Mouse (Mus musculus) hindbrain, embryonic 16.5 days (tissue): Measurements from ENCODE around the gene Ilk. TPM values are rescaled to one million over a fixed set of nuclear protein-coding genes. Genes with fewer than 3 reads are reported as not detected.

ENCODE experiments used
- ATAC-seq: fragments of 200-750 bp; cut with Nextera tagmentation; 2 replicates; pipeline ENCODE4 v1.8.0; 2017; ENCODE audit warnings: moderate TSS enrichment, moderate library complexity
- H3K27ac ChIP-seq: fragments of 300-500 bp; sonication (generic); 2 replicates; pipeline ENCODE4 v1.5.1; 2014; ENCODE audit warnings: low read depth, mild to moderate bottlenecking, control low read depth, low read length, moderate library complexity
- H3K27me3 ChIP-seq: fragments of 300-500 bp; sonication (generic); replicated peaks from 2 replicates; pipeline ENCODE4 v1.6.1; 2014; ENCODE audit warnings: low read length; ENCODE audit not compliant: control insufficient read depth, insufficient read depth
- H3K36me3 ChIP-seq: fragments of 300-500 bp; sonication (generic); 2 replicates; pipeline ENCODE4 v1.6.1; 2014; ENCODE audit warnings: mild to moderate bottlenecking, low read length, moderate library complexity, mixed read lengths; ENCODE audit not compliant: control insufficient read depth, insufficient read depth
- H3K4me1 ChIP-seq: fragments of 300-500 bp; sonication (generic); 2 replicates; pipeline ENCODE4 v1.6.1; 2014; ENCODE audit warnings: low read depth, low read length; ENCODE audit not compliant: control insufficient read depth, insufficient read depth
- H3K4me2 ChIP-seq: fragments of 300-500 bp; sonication (generic); 2 replicates; pipeline ENCODE4 v1.6.1; 2014; ENCODE audit warnings: mild to moderate bottlenecking, low read length, control low read depth, moderate library complexity
- H3K4me3 ChIP-seq: fragments of 300-500 bp; sonication (generic); 2 replicates; pipeline ENCODE4 v1.5.1; 2014; ENCODE audit warnings: mild to moderate bottlenecking, low read length, control low read depth, moderate library complexity
- H3K9ac ChIP-seq: fragments of 300-500 bp; sonication (generic); 2 replicates; pipeline ENCODE4 v1.6.1; 2014; ENCODE audit warnings: low read depth, mild to moderate bottlenecking, control low read depth, low read length, moderate library complexity
- H3K9me3 ChIP-seq: fragments of 300-500 bp; sonication (generic); 2 replicates; pipeline ENCODE4 v1.6.1; 2014; ENCODE audit warnings: mild to moderate bottlenecking, low read length, moderate library complexity; ENCODE audit not compliant: control insufficient read depth
- WGBS: fragments of 180-500 bp; shearing (Covaris S2); extraction: QIAGEN DNeasy Blood & Tissue Kit; methylation state at CpG from one replicate; pipeline ENCODE4 v1.1.7; 2014; 5-methylcytosine and 5-hydroxymethylcytosine counted together
- polyA plus RNA-seq: library from polyadenylated mRNA; unstranded; fragments of >200 nt; fragmentation: Nextera tagmentation; extraction: Ambion mirVana; gene quantifications from 2 replicates; pipeline ENCODE4 v1.2.1, GENCODE M21; 2015

The Ilk gene
- polyA plus RNA-seq, result 172 and 211 TPM in 2 replicates

DNA sequence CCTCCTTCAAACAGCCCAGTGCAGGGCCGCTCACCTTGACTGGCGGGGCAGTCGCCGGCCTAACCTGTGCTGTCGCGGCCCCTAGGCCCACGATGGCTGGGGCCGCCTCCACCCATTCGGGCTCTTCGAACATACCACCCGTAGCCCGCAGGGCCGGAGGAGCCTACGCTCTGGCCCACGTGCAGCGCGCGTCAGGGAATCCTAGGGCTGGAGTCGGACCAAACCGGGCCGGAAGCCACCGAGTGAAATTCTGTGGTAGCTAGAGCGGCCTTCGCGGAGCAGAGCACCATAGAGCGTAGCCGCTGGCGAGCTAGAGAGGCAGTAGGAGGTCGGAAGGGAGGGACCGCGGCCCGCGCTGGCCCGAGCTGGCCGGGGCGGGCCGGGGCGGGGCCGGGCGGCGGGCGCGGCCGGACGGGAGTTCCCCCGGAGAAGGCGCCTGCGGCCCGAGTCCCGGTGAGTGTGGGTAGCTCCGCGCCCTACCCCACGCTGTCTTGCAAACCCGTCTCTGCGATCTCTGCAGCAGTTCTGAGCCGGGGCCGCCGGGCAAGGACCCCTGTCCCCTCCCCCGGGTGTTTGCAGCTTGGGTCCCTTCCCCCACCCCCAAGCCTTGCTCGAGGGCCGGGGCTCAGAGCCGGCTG, at the start of gene Ilk:
Gene Ilk, plus strand, starts transcription at position 329 of the 638 bp plus-strand sequence.
- Histone ChIP-seq H3K4me1 (peaks cover 17% of the 10 kb centered on the region), H3K9ac (peak within 1 kb of the TSS; percentile 90), H3K27me3 (no peaks in the 10 kb centered on the region), H3K36me3 (peaks cover 27% of the 10 kb centered on the region), H3K9me3 (no peaks in the 10 kb centered on the region), H3K27ac (peak within 1 kb of the TSS; percentile 81), H3K4me3 (peak within 1 kb of the TSS; percentile 76), H3K4me2 (peak within 1 kb of the TSS; percentile 95)
- WGBS, result under 1% methylated on average over 49 of the region's 62 CpGs
- ATAC-seq, result peak; percentile 97

- Histone ChIP-seq H3K9ac (no peak overlapping the region), H3K4me3 (no peak overlapping the region), H3K27me3 (no peaks in the 10 kb centered on the region), H3K4me1 (no peaks in the 10 kb centered on the region), H3K4me2 (no peak overlapping the region), H3K36me3 (no peaks in the 10 kb centered on the region), H3K9me3 (no peaks in the 10 kb centered on the region), H3K27ac (no peak overlapping the region)
- no peak for ATAC-seq
- WGBS, result 73% methylated on average over 1 of the region's 1 CpGs
Observed at GRCm38 (mm10) chr7:105690875-105691274, 45.5 kb upstream of the Ilk start.

DNA sequence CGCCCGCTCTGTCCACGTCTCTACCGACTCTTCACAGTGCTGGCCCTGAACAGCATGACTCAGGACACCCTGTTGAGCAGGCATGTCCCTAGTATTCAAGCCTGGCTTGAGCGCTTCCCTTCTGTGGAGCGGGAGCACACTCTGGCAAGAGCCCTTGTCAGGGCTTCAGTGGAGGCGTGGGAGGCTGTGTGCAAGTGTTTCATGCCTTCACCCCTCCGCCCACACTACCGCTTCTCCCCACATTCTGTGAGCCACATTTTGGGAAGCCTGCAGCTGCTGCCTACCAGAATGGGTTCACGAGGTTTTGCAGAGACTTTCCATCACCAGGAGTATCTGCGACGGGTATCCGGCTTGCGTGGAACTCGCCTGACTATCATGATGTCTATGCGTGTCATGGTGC, 33.2 kb upstream of the Ilk start:
- Histone ChIP-seq H3K36me3 (no peaks in the 10 kb centered on the region), H3K9me3 (no peaks in the 10 kb centered on the region), H3K4me1 (no peaks in the 10 kb centered on the region), H3K9ac (no peak overlapping the region), H3K4me2 (no peak overlapping the region), H3K4me3 (no peak overlapping the region), H3K27ac (no peak overlapping the region), H3K27me3 (no peaks in the 10 kb centered on the region)
- WGBS, result 85% methylated on average over 16 of the region's 16 CpGs
- no peak for ATAC-seq

GRCm38 (mm10) chr7:105703816-105704215, 32.6 kb upstream of the Ilk start:
- H3K4me3 ChIP-seq, result no peak overlapping the region
- ATAC-seq, result no peak
- H3K4me1 ChIP-seq, result no peaks in the 10 kb centered on the region
- no peak overlapping the region for H3K27ac ChIP-seq
- H3K9me3 ChIP-seq, result no peaks in the 10 kb centered on the region
- no peaks in the 10 kb centered on the region for H3K36me3 ChIP-seq
- WGBS, result 89% methylated on average over 4 of the region's 4 CpGs
- no peak overlapping the region for H3K4me2 ChIP-seq
- no peaks in the 10 kb centered on the region for H3K27me3 ChIP-seq
- H3K9ac ChIP-seq, result no peak overlapping the region

DNA sequence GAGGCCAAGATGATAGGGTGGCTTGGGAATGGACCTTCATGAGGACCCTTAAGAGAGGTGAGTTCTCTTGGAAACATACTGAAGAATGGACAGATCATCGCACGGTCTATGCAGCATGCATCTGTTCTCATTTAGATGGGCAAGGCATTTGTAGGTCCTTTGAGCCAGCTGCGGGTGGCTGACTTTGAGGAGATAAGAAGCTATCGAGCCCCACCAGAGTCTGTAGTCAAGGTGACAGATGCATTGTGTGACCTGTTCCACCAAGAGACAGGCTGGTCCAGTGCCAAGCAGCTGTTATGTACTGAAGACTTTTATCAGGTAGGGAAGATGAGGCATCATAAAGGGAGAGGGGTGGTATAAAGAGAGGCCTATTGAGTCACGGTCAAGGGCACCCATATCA, 27.7 kb upstream of the Ilk start:
- no peak overlapping the region for H3K9ac ChIP-seq
- H3K27me3 ChIP-seq, result no peaks in the 10 kb centered on the region
- no peak for ATAC-seq
- H3K36me3 ChIP-seq, result no peaks in the 10 kb centered on the region
- H3K4me1 ChIP-seq, result no peaks in the 10 kb centered on the region
- no peak overlapping the region for H3K4me3 ChIP-seq
- no peaks in the 10 kb centered on the region for H3K9me3 ChIP-seq
- whole genome bisulfite sequencing, result 91% methylated on average over 5 of the region's 5 CpGs
- H3K4me2 ChIP-seq, result no peak overlapping the region
- H3K27ac ChIP-seq, result no peak overlapping the region

- no peaks in the 10 kb centered on the region for H3K36me3 ChIP-seq
Observed at GRCm38 (mm10) chr7:105715366-105715765, 21.0 kb upstream of the Ilk start.

GRCm38 (mm10) chr7:105721916-105722315, 14.5 kb upstream of the Ilk start:
- ATAC-seq, result no peak
- Histone ChIP-seq H3K9me3 (no peaks in the 10 kb centered on the region), H3K4me3 (no peak overlapping the region), H3K4me1 (no peaks in the 10 kb centered on the region), H3K9ac (no peak overlapping the region), H3K27ac (no peak overlapping the region), H3K4me2 (no peak overlapping the region), H3K27me3 (no peaks in the 10 kb centered on the region), H3K36me3 (no peaks in the 10 kb centered on the region)
- 73% methylated on average over 2 of the region's 2 CpGs for WGBS

More at GRCm38 (mm10) chr7:105715366-105715765, 21.0 kb upstream of the Ilk start:
- no peak for ATAC-seq
- no peak overlapping the region for H3K4me3 ChIP-seq
- H3K27ac ChIP-seq, result no peak overlapping the region
- H3K9me3 ChIP-seq, result no peaks in the 10 kb centered on the region
- no peaks in the 10 kb centered on the region for H3K27me3 ChIP-seq
- H3K4me1 ChIP-seq, result no peaks in the 10 kb centered on the region
- WGBS, result 64% methylated on average over 3 of the region's 3 CpGs
- H3K4me2 ChIP-seq, result no peak overlapping the region
- H3K9ac ChIP-seq, result no peak overlapping the region

DNA sequence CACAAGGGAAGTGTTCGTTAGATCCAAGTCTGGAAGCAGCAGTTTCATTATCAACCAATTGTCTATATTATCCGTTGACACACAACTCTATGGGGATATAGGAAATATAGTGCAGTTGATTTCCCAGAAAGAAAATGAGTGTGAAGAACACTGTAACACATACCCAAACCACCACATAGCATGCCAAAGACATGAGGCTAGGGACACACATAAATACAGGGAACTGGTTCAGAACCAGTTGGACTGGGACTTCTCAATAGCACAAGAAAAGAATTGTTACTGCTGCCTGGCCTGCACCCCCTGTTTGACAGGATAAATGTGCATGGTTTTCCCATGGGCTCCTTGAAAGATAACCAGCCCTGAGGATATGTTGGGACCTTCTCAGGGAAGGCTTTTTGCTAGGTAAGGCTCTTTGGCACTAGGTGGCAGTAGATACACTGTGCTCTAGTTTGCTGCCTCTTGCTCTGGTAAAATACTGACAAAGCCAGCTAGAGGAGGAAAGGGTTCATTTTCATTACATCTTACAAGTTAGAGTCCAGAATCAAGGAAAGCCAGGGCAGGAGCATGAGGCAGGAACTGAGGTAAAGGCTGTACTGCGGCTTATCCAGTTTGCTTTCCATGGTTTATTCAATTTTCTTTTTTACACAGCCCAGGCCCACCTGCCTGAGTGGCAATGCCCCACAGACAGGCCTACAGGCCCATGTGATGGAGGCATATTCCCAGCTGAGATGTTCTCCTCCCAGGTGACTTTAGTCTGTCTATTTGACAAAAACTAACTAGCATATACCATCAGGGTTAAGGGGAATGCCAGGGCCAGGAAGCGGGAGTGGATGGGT, 10.0 kb upstream of the Ilk start:
- WGBS, result 83% methylated on average over 4 of the region's 4 CpGs
- peak overlapping the region; percentile 43; the same call in 1 of the 2 replicates for H3K9ac ChIP-seq
- H3K36me3 ChIP-seq, result peaks cover 4% of the 10 kb centered on the region; the same call in 1 of the 2 replicates
- no peaks in the 10 kb centered on the region for H3K9me3 ChIP-seq
- H3K4me2 ChIP-seq, result no peak overlapping the region
- no peaks in the 10 kb centered on the region for H3K4me1 ChIP-seq
- H3K27ac ChIP-seq, result no peak overlapping the region
- H3K4me3 ChIP-seq, result no peak overlapping the region
- ATAC-seq, result peak; percentile 93
- H3K27me3 ChIP-seq, result no peaks in the 10 kb centered on the region

DNA sequence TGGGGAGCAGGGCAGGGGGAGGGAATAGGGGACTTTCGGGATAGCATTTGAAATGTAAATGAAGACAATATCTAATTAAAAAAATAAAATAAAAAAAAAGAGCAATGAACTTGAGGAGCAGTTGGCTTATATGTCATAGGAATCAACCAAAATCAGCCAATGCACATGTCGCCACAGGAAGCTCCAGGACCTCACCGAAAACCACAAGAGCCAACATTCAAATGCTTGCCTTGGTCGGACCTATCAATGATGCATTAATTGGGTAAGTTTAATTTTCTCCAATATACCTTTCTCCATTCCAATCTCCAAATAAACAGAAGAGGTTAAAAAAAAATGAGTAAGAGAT, 9.4 kb upstream of the Ilk start:
- H3K36me3 ChIP-seq, result peaks cover 4% of the 10 kb centered on the region; the same call in 1 of the 2 replicates
- no peak overlapping the region; the same call in 1 of the 2 replicates for H3K9ac ChIP-seq
- no peak overlapping the region for H3K4me3 ChIP-seq
- WGBS, result 96% methylated on average over 4 of the region's 4 CpGs
- no peaks in the 10 kb centered on the region for H3K9me3 ChIP-seq
- H3K27me3 ChIP-seq, result no peaks in the 10 kb centered on the region
- no peaks in the 10 kb centered on the region for H3K4me1 ChIP-seq
- no peak overlapping the region for H3K27ac ChIP-seq
- no peak; the same call in 1 of the 2 replicates for ATAC-seq
- H3K4me2 ChIP-seq, result no peak overlapping the region
